Mouse (Mus musculus): ENCODE measurements around the gene Zfp472.

Gene Zfp472

GRCm38 (mm10) chr17:32965623-32966290, at the start of gene Zfp472:
TSS of gene Zfp472 (plus strand) at chr17:32965814.
- ChIA-PET CTCF (interaction anchor here (0.6 to 2.1 kb wide), 20 partner anchors 9 to 1966 kb away, joined by 3 to 13 read pairs (median 4); partner anchors contain the start of genes Cyp4f13 (in 2 of the 4) and Zfp952 (in 1 of the 4)), POLR2A (interaction anchor here (0.8 to 3.0 kb wide), 55 partner anchors 9 to 855 kb away, joined by 3 to 34 read pairs (median 4); partner anchors contain the start of genes Cyp4f13 (in 4 of the 4), Zfp952 (in 3 of the 4), March2 (in 1 of the 4) and Rab11b (in 1 of the 4))

GRCm38 (mm10) chr17:32916075-32916474, 49.5 kb upstream of the Zfp472 start:
- POLR2A ChIA-PET = interaction anchor here in 1 of 4 experiments (1.4 kb wide), 1 partner anchor 14 kb away, joined by 4 read pairs; no protein-coding TSS in a partner anchor
- CTCF ChIA-PET = no interaction called here

GRCm38 (mm10) chr17:32917131-32917530, 48.5 kb upstream of the Zfp472 start, which contains the start of gene Cyp4f14:
TSS of gene Cyp4f14 (minus strand) at chr17:32917342.
- POLR2A ChIA-PET = interaction anchor here in 2 of 4 experiments (0.7 to 1.4 kb wide), 3 partner anchors 15 to 174 kb away, joined by 4 read pairs; no protein-coding TSS in a partner anchor
- CTCF ChIA-PET = interaction anchor here in 3 of 4 experiments (0.6 to 1.3 kb wide), 6 partner anchors 34 to 928 kb away, joined by 3 to 4 read pairs (median 3); no protein-coding TSS in a partner anchor

GRCm38 (mm10) chr17:32919123-32919522, 46.5 kb upstream of the Zfp472 start:
- ChIA-PET CTCF (interaction anchor here in 2 of 4 experiments (0.6 to 0.9 kb wide), 2 partner anchors 26 to 574 kb away, joined by 3 to 4 read pairs; no protein-coding TSS in a partner anchor), POLR2A (interaction anchor here in 2 of 4 experiments (1.0 to 2.1 kb wide), 4 partner anchors 22 to 46 kb away, joined by 3 to 6 read pairs (median 4); partner anchors contain the start of genes Cyp4f13 (in 1 of the 2) and Zfp472 (in 1 of the 2))

- POLR2A ChIA-PET = interaction anchor here in 3 of 4 experiments (0.9 to 2.5 kb wide), 20 partner anchors 13 to 837 kb away, joined by 3 to 15 read pairs (median 4); partner anchors contain the start of genes Cyp4f13 (in 2 of the 3), Zfp472 (in 2 of the 3), Rab11b (in 1 of the 3) and Zfp952 (in 1 of the 3)
- CTCF ChIA-PET = interaction anchor here in 2 of 4 experiments (1.5 to 1.9 kb wide), 2 partner anchors 19 to 28 kb away, joined by 5 to 6 read pairs; no protein-coding TSS in a partner anchor
Measured at GRCm38 (mm10) chr17:32923681-32924080, 41.9 kb upstream of the Zfp472 start.

- POLR2A ChIA-PET = interaction anchor here in 3 of 4 experiments (0.6 to 2.6 kb wide), 40 partner anchors 12 to 836 kb away, joined by 3 to 18 read pairs (median 3); partner anchors contain the start of genes Cyp4f13 (in 3 of the 3), Cyp4f17 (in 2 of the 3), Rab11b (in 2 of the 3) and Zfp472 (in 2 of the 3)
- CTCF ChIA-PET = interaction anchor here in 3 of 4 experiments (0.6 to 1.9 kb wide), 7 partner anchors 15 to 587 kb away, joined by 3 to 9 read pairs (median 5); partner anchors contain the start of genes Cyp4f13 (in 1 of the 3) and Zfp952 (in 1 of the 3)
Measured at GRCm38 (mm10) chr17:32924658-32925312, 40.8 kb upstream of the Zfp472 start.

- POLR2A ChIA-PET = interaction anchor here in 1 of 4 experiments (0.6 to 0.7 kb wide), 2 partner anchors 10 to 38 kb away, joined by 3 to 6 read pairs; partner anchors contain the start of gene Zfp472
- CTCF ChIA-PET = interaction anchor here in 1 of 4 experiments (0.6 to 1.0 kb wide), 3 partner anchors 17 to 1245 kb away, joined by 3 to 4 read pairs (median 3); no protein-coding TSS in a partner anchor
Measured at GRCm38 (mm10) chr17:32927803-32928202, 37.8 kb upstream of the Zfp472 start.

- ChIA-PET CTCF (interaction anchor here in 2 of 4 experiments (0.6 to 1.0 kb wide), 4 partner anchors 12 to 47 kb away, joined by 3 to 4 read pairs (median 3); no protein-coding TSS in a partner anchor), POLR2A (interaction anchor here in 2 of 4 experiments (0.8 to 1.7 kb wide), 3 partner anchors 12 to 15 kb away, joined by 3 to 5 read pairs (median 4); no protein-coding TSS in a partner anchor)
Measured at GRCm38 (mm10) chr17:32939831-32940230, 25.8 kb upstream of the Zfp472 start.

- ChIA-PET POLR2A (interaction anchor here in 2 of 4 experiments (0.6 to 1.2 kb wide), 3 partner anchors 22 to 47 kb away, joined by 3 to 5 read pairs (median 3); partner anchors contain the start of gene Zfp472 (in 1 of the 2)), CTCF (interaction anchor here in 2 of 4 experiments (0.6 kb wide), 2 partner anchors 586 to 763 kb away, joined by 3 to 4 read pairs; no protein-coding TSS in a partner anchor)
Measured at GRCm38 (mm10) chr17:32943661-32944060, 22.0 kb upstream of the Zfp472 start.

- ChIA-PET POLR2A (interaction anchor here in 3 of 4 experiments (0.5 to 1.2 kb wide), 3 partner anchors 19 to 23 kb away, joined by 3 to 5 read pairs (median 3); partner anchors contain the start of gene Zfp472 (in 1 of the 3)), CTCF (interaction anchor here in 3 of 4 experiments (0.6 to 1.6 kb wide), 9 partner anchors 11 to 763 kb away, joined by 3 to 4 read pairs (median 3); partner anchors contain the start of gene Zfp952 (in 1 of the 3))
Measured at GRCm38 (mm10) chr17:32944402-32945035, 21.1 kb upstream of the Zfp472 start.

GRCm38 (mm10) chr17:32946716-32947115, 18.9 kb upstream of the Zfp472 start:
- ChIA-PET CTCF (interaction anchor here in 3 of 4 experiments (0.6 to 1.9 kb wide), 7 partner anchors 9 to 312 kb away, joined by 3 to 9 read pairs (median 3); partner anchors contain the start of gene Zfp472 (in 2 of the 3)), POLR2A (interaction anchor here in 3 of 4 experiments (0.9 to 2.6 kb wide), 31 partner anchors 10 to 814 kb away, joined by 3 to 18 read pairs (median 4); partner anchors contain the start of genes Zfp472 (in 3 of the 3), Morc2b (in 1 of the 3), Rab11b (in 1 of the 3) and Zfp763 (in 1 of the 3))

- ChIA-PET POLR2A (interaction anchor here (0.6 to 2.6 kb wide), 43 partner anchors 9 to 1172 kb away, joined by 3 to 18 read pairs (median 4); partner anchors contain the start of genes Zfp472 (in 4 of the 4), Zfp952 (in 2 of the 4), H2-DMa (in 1 of the 4) and Morc2b (in 1 of the 4)), CTCF (interaction anchor here in 3 of 4 experiments (0.6 to 1.9 kb wide), 7 partner anchors 18 to 313 kb away, joined by 3 to 9 read pairs (median 4); partner anchors contain the start of gene Zfp472 (in 2 of the 3))
Measured at GRCm38 (mm10) chr17:32947215-32947914, 18.2 kb upstream of the Zfp472 start, which contains the start of gene Cyp4f13. TSS of gene Cyp4f13 (minus strand) at chr17:32947402.

GRCm38 (mm10) chr17:32950136-32950535, 15.5 kb upstream of the Zfp472 start:
- POLR2A ChIA-PET = interaction anchor here in 2 of 4 experiments (0.7 to 1.5 kb wide), 3 partner anchors 15 to 73 kb away, joined by 3 to 8 read pairs (median 4); partner anchors contain the start of gene Zfp472 (in 1 of the 2)
- CTCF ChIA-PET = no interaction called here

GRCm38 (mm10) chr17:32951006-32951405, 14.6 kb upstream of the Zfp472 start:
- POLR2A ChIA-PET = interaction anchor here in 2 of 4 experiments (0.9 to 1.4 kb wide), 6 partner anchors 15 to 98 kb away, joined by 3 to 5 read pairs (median 3); partner anchors contain the start of genes Zfp472 (in 1 of the 2) and Zfp952 (in 1 of the 2)
- CTCF ChIA-PET = interaction anchor here (0.5 to 1.5 kb wide), 19 partner anchors 11 to 398 kb away, joined by 3 to 13 read pairs (median 3); partner anchors contain the start of genes Zfp472 (in 4 of the 4), Cyp4f14 (in 1 of the 4), Zfp799 (in 1 of the 4) and Zfp952 (in 1 of the 4)

GRCm38 (mm10) chr17:32951441-32951840, 14.2 kb upstream of the Zfp472 start:
- CTCF ChIA-PET = interaction anchor here (0.5 to 1.5 kb wide), 21 partner anchors 12 to 398 kb away, joined by 3 to 13 read pairs (median 3); partner anchors contain the start of genes Zfp472 (in 4 of the 4), Cyp4f14 (in 1 of the 4), Zfp799 (in 1 of the 4) and Zfp952 (in 1 of the 4)
- POLR2A ChIA-PET = interaction anchor here in 3 of 4 experiments (0.7 to 1.4 kb wide), 10 partner anchors 12 to 98 kb away, joined by 3 to 5 read pairs (median 3); partner anchors contain the start of genes Zfp472 (in 1 of the 3) and Zfp952 (in 1 of the 3)
